Mouse (Mus musculus) stomach, postnatal 0 days (tissue): Measurements from ENCODE around the gene Srpk1. TPM values are rescaled to one million over a fixed set of nuclear protein-coding genes. Genes with fewer than 3 reads are reported as not detected.

Experiments
- ATAC-seq: fragments of 200-750 bp; cut with Nextera tagmentation; 2 replicates; pipeline ENCODE4 v1.8.0; 2017; ENCODE audit not compliant: low FRiP score, low TSS enrichment
- DNase-seq: peaks from one replicate; pipeline ENCODE4 v3.0.0-alpha.2; 2016; ENCODE audit warnings: low spot score
- H3K27ac ChIP-seq: fragments of 300-500 bp; sonication (generic); replicated peaks from 2 replicates; pipeline ENCODE4 v1.5.1; 2014; ENCODE audit warnings: mild to moderate bottlenecking, control low read depth
- H3K27me3 ChIP-seq: fragments of 300-500 bp; sonication (generic); 2 replicates; pipeline ENCODE4 v1.6.1; 2014; ENCODE audit warnings: low read length; ENCODE audit not compliant: control insufficient read depth, insufficient read depth
- H3K36me3 ChIP-seq: fragments of 300-500 bp; sonication (generic); 2 replicates; pipeline ENCODE4 v1.6.1; 2014; ENCODE audit warnings: low read length, mixed read lengths; ENCODE audit not compliant: control insufficient read depth, insufficient read depth
- H3K4me1 ChIP-seq: fragments of 300-500 bp; sonication (generic); replicated peaks from 2 replicates; pipeline ENCODE4 v1.6.1; 2014; ENCODE audit warnings: antibody characterized with exemption; ENCODE audit not compliant: control insufficient read depth, insufficient read depth
- H3K4me2 ChIP-seq: fragments of 300-500 bp; sonication (generic); replicated peaks from 2 replicates; pipeline ENCODE4 v1.6.1; 2014; ENCODE audit warnings: low read depth, mild to moderate bottlenecking, control low read depth, moderate library complexity
- H3K4me3 ChIP-seq: fragments of 300-500 bp; sonication (generic); 2 replicates; pipeline ENCODE4 v1.5.1; 2014; ENCODE audit warnings: low read depth, low read length, control low read depth
- H3K9ac ChIP-seq: fragments of 300-500 bp; sonication (generic); 2 replicates; pipeline ENCODE4 v1.6.1; 2014; ENCODE audit warnings: mild to moderate bottlenecking, low read length, control low read depth, mixed read lengths
- H3K9me3 ChIP-seq: fragments of 300-500 bp; sonication (generic); 2 replicates; pipeline ENCODE4 v1.6.1; 2016; ENCODE audit warnings: low read length; ENCODE audit not compliant: control insufficient read depth
- CTCF ChIP-seq: IDR thresholded peaks from 2 replicates; pipeline ENCODE4 v1.5.1; 2016; ENCODE audit warnings: antibody characterized with exemption, low read depth, mild to moderate bottlenecking, moderate library complexity
- EP300 ChIP-seq: optimal IDR thresholded peaks from 2 replicates; pipeline ENCODE3; 2016; ENCODE audit warnings: antibody characterized with exemption
- WGBS: fragments of 180-500 bp; shearing (Covaris S2); extraction: QIAGEN DNeasy Blood & Tissue Kit; methylation state at CpG from one replicate; pipeline ENCODE4 v1.1.7; 2014; 5-methylcytosine and 5-hydroxymethylcytosine counted together
- polyA plus RNA-seq: library from polyadenylated mRNA; unstranded; fragments of >200 nt; fragmentation: Nextera tagmentation; extraction: Ambion mirVana; gene quantifications from 2 replicates; pipeline ENCODE4 v1.2.1, GENCODE M21; 2015

The Srpk1 gene
- polyA plus RNA-seq, 1 experiment from 2014 or later: 103 TPM

DNA sequence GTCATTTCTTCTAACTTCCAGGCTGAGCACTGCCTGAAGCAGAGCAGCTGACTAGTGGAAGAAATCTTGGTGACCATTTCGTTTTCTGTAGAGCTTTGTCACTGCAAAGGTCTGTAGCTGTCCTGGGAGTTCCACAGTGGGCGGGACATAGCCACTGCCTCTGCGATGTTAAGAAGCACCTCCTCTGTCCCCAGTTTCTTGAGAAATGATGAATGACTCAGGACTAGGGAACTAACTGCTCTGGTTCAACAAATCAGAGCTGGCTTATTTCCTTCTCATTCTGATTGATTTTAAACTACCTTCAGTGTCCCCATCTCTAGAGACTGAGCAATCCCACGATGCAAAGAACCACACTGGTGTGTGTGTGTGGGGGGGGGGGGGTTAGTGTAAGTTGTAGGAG, 21.6 kb upstream of the Srpk1 start:
- 0 out of 2 replicates have a peak, but pooled peaks have one; percentile 11 for ATAC-seq
- WGBS: 30% methylated on average over 4 of the region's 4 CpGs

DNA sequence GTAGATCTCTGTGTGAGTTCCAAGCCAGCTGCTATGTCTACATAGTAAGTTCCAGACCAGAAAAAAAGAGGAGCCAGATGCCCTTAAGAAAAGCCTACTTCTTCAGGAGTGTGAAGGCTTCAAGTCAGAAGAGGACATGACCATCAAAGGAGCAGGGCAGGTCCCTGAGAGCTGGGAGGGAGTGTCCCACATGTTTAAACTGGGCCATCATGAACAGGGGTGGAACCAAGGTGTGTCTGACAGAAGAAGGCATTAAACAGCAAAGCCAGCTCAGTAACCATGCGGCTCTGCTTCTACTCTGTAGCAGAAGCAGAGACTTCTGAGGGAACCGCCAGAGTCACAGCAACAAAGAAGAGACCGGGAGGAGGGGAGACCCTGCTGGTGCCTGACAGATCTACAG, 21.2 kb upstream of the Srpk1 start:
- H3K4me3 ChIP-seq: no peak overlapping the region
- no peak overlapping the region; the same call in 1 of the 2 replicates for H3K4me2 ChIP-seq
- H3K36me3 ChIP-seq: no peaks in the 10 kb centered on the region
- no peaks in the 10 kb centered on the region for H3K27me3 ChIP-seq
- peak overlapping the region; percentile 53; the same call in 1 of the 2 replicates for H3K27ac ChIP-seq
- no peaks in the 10 kb centered on the region for H3K9me3 ChIP-seq
- peak; percentile 62; the same call in 1 of the 2 replicates for ATAC-seq
- no peak overlapping the region for H3K9ac ChIP-seq
- 22% methylated on average over 3 of the region's 3 CpGs for WGBS
- TF ChIP-seq EP300 (no peak), CTCF (no peak)
- DNase-seq: no peak
- H3K4me1 ChIP-seq: no peaks in the 10 kb centered on the region

More for the DNA sequence above, 21.6 kb upstream of the Srpk1 start:
- H3K9ac ChIP-seq: no peak overlapping the region
- H3K4me2 ChIP-seq: no peak overlapping the region; the same call in 1 of the 2 replicates
- no peaks in the 10 kb centered on the region for H3K27me3 ChIP-seq
- no peaks in the 10 kb centered on the region for H3K9me3 ChIP-seq
- H3K4me3 ChIP-seq: no peak overlapping the region
- peak overlapping the region; percentile 53; the same call in 1 of the 2 replicates for H3K27ac ChIP-seq
- no peaks in the 10 kb centered on the region for H3K36me3 ChIP-seq
- H3K4me1 ChIP-seq: no peaks in the 10 kb centered on the region
- no peak for DNase-seq
- no peak for TF ChIP-seq EP300
- TF ChIP-seq CTCF: no peak

DNA sequence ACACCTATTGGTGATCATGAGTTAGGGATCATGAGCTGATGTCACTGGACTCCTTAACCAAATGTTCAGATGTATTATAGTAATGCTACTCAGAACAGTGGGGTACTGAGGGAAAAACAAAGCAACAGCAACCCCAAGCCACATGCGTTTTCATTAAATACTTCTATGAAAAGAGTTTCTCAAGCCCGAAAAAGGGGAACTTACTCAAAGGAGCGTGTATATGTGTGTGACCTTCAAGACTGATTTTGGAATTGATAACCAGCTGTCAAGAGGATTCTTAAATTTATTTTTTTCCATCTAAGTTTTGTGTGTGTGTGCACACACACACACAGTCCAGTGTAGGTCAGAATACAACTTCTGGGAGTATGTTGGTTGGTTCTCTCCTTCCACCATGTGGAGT, 17.6 kb upstream of the Srpk1 start:
- TF ChIP-seq EP300 (no peak), CTCF (no peak)
- no peak for DNase-seq
- Histone ChIP-seq H3K9me3 (no peaks in the 10 kb centered on the region), H3K9ac (no peak overlapping the region), H3K4me2 (no peak overlapping the region), H3K27me3 (no peaks in the 10 kb centered on the region), H3K27ac (no peak overlapping the region), H3K4me1 (no peaks in the 10 kb centered on the region), H3K36me3 (no peaks in the 10 kb centered on the region), H3K4me3 (no peak overlapping the region)
- ATAC-seq: no peak
- WGBS: 88% methylated on average over 3 of the region's 3 CpGs

DNA sequence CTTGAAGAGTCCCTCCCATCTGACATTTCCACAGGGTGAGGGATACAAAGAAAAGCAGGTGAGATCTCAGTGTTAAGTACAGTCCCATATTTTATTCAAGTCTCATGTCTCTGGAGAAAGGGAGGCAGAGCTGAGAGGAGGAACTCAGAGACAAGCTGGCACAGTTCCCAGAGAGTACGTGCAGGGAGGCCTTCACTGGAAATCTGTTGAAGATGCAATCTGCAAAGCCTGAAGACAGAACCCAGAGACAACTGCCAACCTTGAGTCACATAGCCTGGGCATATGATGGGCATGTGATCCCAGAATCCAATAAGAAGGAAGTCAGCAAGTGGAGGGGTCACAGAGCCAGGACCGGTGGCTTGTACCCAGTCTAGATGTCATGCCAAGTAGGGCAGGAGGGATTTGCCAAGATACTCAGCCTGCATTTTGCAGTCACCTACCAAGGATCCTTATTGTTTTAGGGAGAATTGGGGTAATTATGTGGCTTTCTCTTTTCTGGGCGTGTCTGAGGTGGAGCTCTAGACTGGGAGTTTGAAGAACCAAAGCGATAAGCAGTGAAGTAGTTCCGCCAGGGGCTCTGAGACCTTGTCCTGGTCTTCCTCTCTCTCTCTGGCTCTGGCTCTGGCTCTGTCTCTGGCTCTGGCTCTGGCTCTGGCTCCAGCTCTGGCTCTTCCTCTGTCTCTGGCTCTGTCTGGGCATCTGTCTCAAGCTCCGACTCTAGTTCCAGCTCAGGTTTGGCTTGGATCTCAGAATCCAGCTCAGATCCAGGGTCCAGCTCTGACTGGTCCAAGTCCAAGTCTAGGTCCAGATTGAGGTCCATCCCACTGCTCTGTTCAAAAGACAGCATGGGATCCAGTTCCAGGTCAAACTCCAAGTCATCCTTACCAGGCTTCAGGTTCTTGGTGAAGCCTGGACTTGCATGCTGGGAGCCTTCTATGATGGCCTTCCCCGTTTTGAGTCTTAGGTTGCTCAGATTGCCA, 15.5 kb upstream of the Srpk1 start:
- H3K27me3 ChIP-seq: no peaks in the 10 kb centered on the region
- TF ChIP-seq CTCF (no peak), EP300 (no peak)
- DNase-seq (no peak), ATAC-seq (no peak)
- H3K4me2 ChIP-seq: no peak overlapping the region
- 63% methylated on average over 7 of the region's 7 CpGs for WGBS
- no peak overlapping the region for H3K4me3 ChIP-seq
- no peak overlapping the region for H3K9ac ChIP-seq
- H3K4me1 ChIP-seq: no peaks in the 10 kb centered on the region
- H3K27ac ChIP-seq: no peak overlapping the region
- no peaks in the 10 kb centered on the region for H3K36me3 ChIP-seq
- H3K9me3 ChIP-seq: no peaks in the 10 kb centered on the region

DNA sequence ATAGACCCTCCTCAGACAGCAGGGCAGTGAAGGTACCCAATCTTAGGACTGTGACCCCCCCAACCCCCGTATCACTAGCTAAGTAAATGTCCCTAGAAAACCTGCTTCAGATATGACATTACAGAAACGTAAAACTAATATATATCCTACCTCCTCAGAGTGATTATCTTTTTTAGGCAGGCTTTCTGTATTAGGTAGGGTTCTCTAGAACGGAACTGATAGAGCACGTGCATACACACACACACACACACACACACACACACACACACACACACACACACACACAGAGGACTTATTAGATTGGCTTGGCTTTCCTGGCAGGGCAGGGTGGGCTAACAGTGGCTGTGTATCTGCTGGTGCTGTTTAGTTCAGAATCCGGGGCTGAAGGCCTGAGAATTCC, 13.3 kb upstream of the Srpk1 start:
- ATAC-seq: no peak
- 70% methylated on average over 5 of the region's 5 CpGs for WGBS
- no peaks in the 10 kb centered on the region for H3K36me3 ChIP-seq
- no peak for DNase-seq
- no peak overlapping the region for H3K4me2 ChIP-seq
- no peak overlapping the region for H3K4me3 ChIP-seq
- no peaks in the 10 kb centered on the region for H3K9me3 ChIP-seq
- no peaks in the 10 kb centered on the region for H3K4me1 ChIP-seq
- TF ChIP-seq CTCF: no peak
- no peak for TF ChIP-seq EP300
- no peaks in the 10 kb centered on the region for H3K27me3 ChIP-seq
- no peak overlapping the region for H3K27ac ChIP-seq
- H3K9ac ChIP-seq: no peak overlapping the region

DNA sequence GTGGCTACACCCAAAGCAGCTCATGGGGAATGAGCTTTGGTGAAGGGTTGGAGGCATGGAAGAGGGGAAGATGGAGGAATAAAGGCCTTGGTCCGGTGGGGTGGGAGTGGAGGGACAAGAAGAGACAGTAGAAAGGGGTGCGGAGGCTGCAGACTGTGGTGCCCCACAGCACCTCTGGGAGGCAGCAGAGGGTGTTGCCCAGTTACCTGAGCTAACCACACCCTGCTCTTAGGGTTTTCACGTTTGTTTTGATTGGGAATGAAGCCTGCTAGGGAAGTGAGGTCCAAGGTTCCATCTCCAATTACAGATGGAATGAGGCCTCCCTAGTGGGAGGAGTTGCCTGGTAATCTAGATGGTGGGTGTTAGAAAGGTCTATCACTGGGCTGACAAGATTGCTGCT, 6.6 kb upstream of the Srpk1 start:
- Histone ChIP-seq H3K36me3 (no peaks in the 10 kb centered on the region), H3K4me3 (no peak overlapping the region), H3K4me1 (no peaks in the 10 kb centered on the region), H3K4me2 (no peak overlapping the region), H3K27me3 (no peaks in the 10 kb centered on the region), H3K9me3 (no peaks in the 10 kb centered on the region), H3K27ac (no peak overlapping the region), H3K9ac (no peak overlapping the region)
- DNase-seq: peak; percentile 57
- no peak for TF ChIP-seq EP300
- TF ChIP-seq CTCF: peak; percentile 61
- WGBS: 52% methylated on average over 3 of the region's 3 CpGs
- ATAC-seq: peak; percentile 76
